Mouse (Mus musculus) E14TG2a.4 (cell line): Measurements from ENCODE around the gene 2810408A11Rik.

ENCODE experiments used
- CTCF ChIP-seq: conservative IDR thresholded peaks from 2 replicates; pipeline ENCODE4 v1.5.1; 2014; ENCODE audit warnings: low read length
- NANOG ChIP-seq: IDR thresholded peaks from 2 replicates; pipeline ENCODE4 v1.6.1; 2014; ENCODE audit warnings: borderline replicate concordance, low read length, mixed read lengths
- POU5F1 ChIP-seq: IDR thresholded peaks from 2 replicates; pipeline ENCODE4 v1.6.1; 2014; ENCODE audit warnings: low read length, borderline replicate concordance

- TF ChIP-seq CTCF = no peak
- no peak for TF ChIP-seq POU5F1
- no peak for TF ChIP-seq NANOG
Measured at GRCm38 (mm10) chr11:69901406-69901846, 639 bp upstream of the 2810408A11Rik start.
